1 mouse cellular context compared by ENCODE assay signal in genomic region chr11:6443727-6444076, GRCm38 (mm10).
TF ChIP-seq lines count a peak whose summit lies in the region.

No protein-coding gene starts in this region.

TF ChIP-seq in MEL, 35 proteins besides CTCF, POLR2A, EP300 and RAD21 (continued from another document):
- TF ChIP-seq CHD2 (IDR thresholded peaks at IDR 0.05; ENCODE audit: low read length) = no peak
- TF ChIP-seq GATA1 (IDR thresholded peaks at IDR 0.05; ENCODE audit: low read depth, low read length) = peak; percentile 56; the same call in 1 of the 2 replicates
- TF ChIP-seq USF1 (IDR thresholded peaks at IDR 0.05; ENCODE audit: low read depth, low read length) = 0 out of 2 replicates have a peak, but pooled peaks have one; percentile 16
- TF ChIP-seq MEF2A (IDR thresholded peaks at IDR 0.05; ENCODE audit: extremely low read depth, insufficient replicate concordance, low read depth, low read length, poor library complexity, severe bottlenecking) = peak; percentile 7; the same call in 1 of the 2 replicates
- TF ChIP-seq MAFK (IDR thresholded peaks at IDR 0.05; ENCODE audit: borderline replicate concordance, low read depth, low read length) = no peak
- TF ChIP-seq ZC3H11A (IDR thresholded peaks at IDR 0.05; ENCODE audit: low read depth, low read length) = no peak
